Mouse (Mus musculus) embryonic facial prominence, embryonic 14.5 days (tissue): ENCODE measurements around the gene Afdn. TPM values are rescaled to one million over a fixed set of nuclear protein-coding genes. Genes with fewer than 3 reads are reported as not detected.
"Not testable (repeated sequence)": the region's sequence is repeated elsewhere in the genome, so short reads cannot be mapped to it uniquely, and the experiment has no call there.

Source experiments
- ATAC-seq: fragments of 200-750 bp; cut with Nextera tagmentation; 2 replicates; pipeline ENCODE4 v1.8.0; 2017; ENCODE audit warnings: low read depth, moderate number of reproducible peaks, moderate TSS enrichment
- DNase-seq: peaks from one replicate; pipeline ENCODE4 v3.0.0-alpha.2; 2015; ENCODE audit warnings: low spot score
- H3K27ac ChIP-seq: fragments of 300-500 bp; sonication (generic); replicated peaks from 2 replicates; pipeline ENCODE4 v1.5.1; 2014; ENCODE audit warnings: low read depth, mild to moderate bottlenecking, low read length, moderate library complexity
- H3K27me3 ChIP-seq: fragments of 300-500 bp; sonication (generic); replicated peaks from 2 replicates; pipeline ENCODE4 v1.6.1; 2014; ENCODE audit warnings: low read length; ENCODE audit not compliant: control insufficient read depth, insufficient read depth
- H3K36me3 ChIP-seq: fragments of 300-500 bp; sonication (generic); 2 replicates; pipeline ENCODE4 v1.6.1; 2014; ENCODE audit warnings: low read length, mixed read lengths; ENCODE audit not compliant: control insufficient read depth, insufficient read depth
- H3K4me1 ChIP-seq: fragments of 300-500 bp; sonication (generic); 2 replicates; pipeline ENCODE4 v1.6.1; 2014; ENCODE audit warnings: antibody characterized with exemption, low read length; ENCODE audit not compliant: control insufficient read depth, insufficient read depth
- H3K4me2 ChIP-seq: fragments of 300-500 bp; sonication (generic); 2 replicates; pipeline ENCODE4 v1.6.1; 2014; ENCODE audit warnings: low read depth, mild to moderate bottlenecking, low read length, moderate library complexity, mixed read lengths
- H3K4me3 ChIP-seq: fragments of 300-500 bp; sonication (generic); 2 replicates; pipeline ENCODE4 v1.5.1; 2014; ENCODE audit warnings: low read depth, mild to moderate bottlenecking, low read length
- H3K9ac ChIP-seq: fragments of 300-500 bp; sonication (generic); 2 replicates; pipeline ENCODE4 v1.6.1; 2014; ENCODE audit warnings: low read depth, mild to moderate bottlenecking, low read length, moderate library complexity, mixed read lengths
- H3K9me3 ChIP-seq: fragments of 300-500 bp; sonication (generic); 2 replicates; pipeline ENCODE4 v1.6.1; 2016; ENCODE audit warnings: low read length; ENCODE audit not compliant: control insufficient read depth
- WGBS: fragments of 180-500 bp; shearing (Covaris S2); extraction: QIAGEN DNeasy Blood & Tissue Kit; methylation state at CpG from one replicate; pipeline ENCODE4 v1.1.7; 2014; 5-methylcytosine and 5-hydroxymethylcytosine counted together
- polyA plus RNA-seq: library from polyadenylated mRNA; unstranded; fragments of >200 nt; fragmentation: Nextera tagmentation; extraction: Ambion mirVana; gene quantifications from 2 replicates; pipeline ENCODE4 v1.2.1, GENCODE M21; 2014

Afdn gene
- polyA plus RNA-seq, 1 experiment from 2014 or later: 69.3 TPM

DNA sequence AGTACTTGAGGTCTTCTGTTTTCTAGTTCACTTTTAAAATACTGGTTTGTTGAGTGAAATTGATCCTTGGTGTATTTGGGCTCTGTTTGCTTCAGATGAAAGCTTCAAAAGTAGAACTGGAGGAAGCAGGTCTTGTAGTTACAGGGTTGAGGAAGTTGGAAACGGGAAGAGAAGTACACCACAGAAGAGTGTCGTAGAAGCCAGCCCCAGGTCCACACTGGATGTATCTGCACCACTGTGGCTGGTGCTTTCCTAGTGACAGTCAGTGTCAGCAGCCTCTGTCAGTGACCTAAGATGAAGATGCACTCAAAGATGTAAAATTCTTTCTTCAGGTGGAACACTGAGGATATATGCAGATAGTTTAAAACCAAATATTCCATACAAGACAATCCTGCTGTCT is 57.5 kb downstream of the Afdn start:
- Histone ChIP-seq H3K9ac (no peak overlapping the region), H3K4me2 (no peak overlapping the region), H3K4me1 (no peaks in the 10 kb centered on the region), H3K9me3 (no peaks in the 10 kb centered on the region), H3K4me3 (no peak overlapping the region), H3K27ac (no peak overlapping the region), H3K27me3 (no peaks in the 10 kb centered on the region), H3K36me3 (peaks cover 13% of the 10 kb centered on the region; the same call in 1 of the 2 replicates)
- 91% methylated on average over 2 of the region's 2 CpGs for whole genome bisulfite sequencing
- no peak for ATAC-seq
- DNase-seq: no peak

DNA sequence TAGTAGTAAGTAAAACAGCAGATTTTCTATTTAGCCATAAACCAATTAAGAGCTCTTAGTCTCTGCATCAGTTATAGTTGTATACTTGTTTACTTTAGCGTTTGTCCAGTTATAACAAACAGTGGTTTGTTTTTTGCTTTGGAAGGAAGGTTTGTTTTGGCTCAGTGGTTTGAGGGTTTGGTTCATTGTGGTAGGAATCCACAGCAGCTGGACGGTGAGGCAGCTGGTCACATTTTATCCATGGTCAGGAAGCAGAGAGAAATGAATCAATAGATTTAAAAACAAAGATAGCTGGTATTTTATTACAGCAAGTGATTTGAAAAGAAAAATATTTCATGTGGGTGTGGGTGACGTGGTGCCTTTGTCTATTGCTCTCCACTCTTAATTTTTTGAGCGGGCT is 59.0 kb downstream of the Afdn start:
- Histone ChIP-seq H3K27ac (no peak overlapping the region), H3K4me1 (no peaks in the 10 kb centered on the region), H3K36me3 (peaks cover 18% of the 10 kb centered on the region; the same call in 1 of the 2 replicates), H3K9ac (no peak overlapping the region), H3K9me3 (no peaks in the 10 kb centered on the region), H3K27me3 (no peaks in the 10 kb centered on the region), H3K4me3 (no peak overlapping the region), H3K4me2 (no peak overlapping the region)
- WGBS: 87% methylated on average over 4 of the region's 4 CpGs
- DNase-seq: no peak
- no peak for ATAC-seq

DNA sequence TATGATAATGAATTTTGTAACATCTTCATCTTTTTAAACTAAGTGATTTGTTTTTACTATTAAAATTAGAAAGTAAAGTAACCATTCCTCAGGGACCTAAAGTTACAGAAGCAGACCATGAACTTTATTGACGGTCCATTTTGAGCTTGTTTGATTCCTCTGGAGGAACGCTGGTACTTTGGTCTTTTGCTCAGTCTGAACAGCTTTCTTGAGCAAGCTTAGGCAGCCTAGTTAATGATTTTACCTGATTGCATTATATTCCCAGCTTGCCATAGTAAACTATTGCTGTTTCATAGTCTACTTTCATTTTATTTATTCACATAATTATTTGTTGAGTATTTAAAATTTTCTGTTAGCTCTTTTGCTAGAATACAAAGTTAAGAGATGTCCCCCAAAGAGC is 60.3 kb downstream of the Afdn start:
- Histone ChIP-seq H3K4me1 (no peaks in the 10 kb centered on the region), H3K27ac (no peak overlapping the region), H3K4me3 (no peak overlapping the region), H3K36me3 (peaks cover 21% of the 10 kb centered on the region; the same call in 1 of the 2 replicates), H3K9ac (no peak overlapping the region), H3K4me2 (no peak overlapping the region), H3K27me3 (no peaks in the 10 kb centered on the region), H3K9me3 (no peaks in the 10 kb centered on the region)
- WGBS: 87% methylated on average over 2 of the region's 2 CpGs
- DNase-seq: no peak
- ATAC-seq: no peak

DNA sequence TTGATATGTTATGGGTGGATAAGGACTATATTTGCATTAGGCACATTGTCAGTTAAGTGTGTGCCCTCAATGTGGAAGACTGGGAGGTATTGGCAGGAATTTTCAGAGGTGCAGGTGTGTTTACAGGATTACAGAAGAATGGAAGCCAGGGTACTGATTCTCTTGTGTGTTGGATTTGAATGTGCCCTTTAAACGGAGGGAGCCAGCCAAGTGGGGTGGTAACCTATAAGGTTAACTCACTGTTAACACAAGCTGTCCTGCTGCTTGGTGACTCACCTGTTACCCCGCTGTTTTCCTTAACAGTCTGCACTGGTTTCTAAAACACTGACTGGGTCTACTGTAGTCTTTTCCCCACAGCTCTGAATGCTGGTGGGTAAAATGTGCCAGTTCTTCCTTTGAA is 65.1 kb downstream of the Afdn start:
- Histone ChIP-seq H3K4me2 (no peak overlapping the region), H3K4me1 (no peaks in the 10 kb centered on the region), H3K27ac (no peak overlapping the region), H3K9me3 (no peaks in the 10 kb centered on the region), H3K9ac (no peak overlapping the region), H3K27me3 (no peaks in the 10 kb centered on the region), H3K4me3 (no peak overlapping the region), H3K36me3 (peaks cover 8% of the 10 kb centered on the region; the same call in 1 of the 2 replicates)
- WGBS: 86% methylated on average over 2 of the region's 2 CpGs
- ATAC-seq (no peak), DNase-seq (no peak)

DNA sequence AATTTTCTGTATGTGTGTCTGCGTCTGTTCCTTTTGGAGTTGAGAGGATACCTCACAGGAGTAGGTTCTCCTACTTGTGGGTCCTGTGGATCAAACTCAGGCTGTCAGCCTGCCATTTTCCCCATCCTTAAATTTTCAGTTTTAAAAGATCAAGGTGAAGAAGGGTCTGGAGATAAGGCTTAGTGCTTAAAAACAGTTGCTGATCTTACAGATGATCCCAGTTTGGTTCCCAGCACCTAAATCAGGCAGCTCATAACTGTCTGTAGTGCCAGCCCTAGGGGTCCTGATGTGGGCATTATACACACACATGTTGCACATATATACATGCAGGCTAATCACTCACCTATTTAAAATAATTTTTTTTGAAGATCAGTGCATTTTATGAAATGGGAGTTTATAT is 69.9 kb downstream of the Afdn start:
- Histone ChIP-seq H3K4me2 (no peak overlapping the region), H3K4me3 (no peak overlapping the region), H3K9me3 (no peaks in the 10 kb centered on the region), H3K36me3 (peaks cover 18% of the 10 kb centered on the region; the same call in 1 of the 2 replicates), H3K27ac (no peak overlapping the region), H3K27me3 (no peaks in the 10 kb centered on the region), H3K9ac (no peak overlapping the region), H3K4me1 (no peaks in the 10 kb centered on the region)
- 91% methylated on average over 1 of the region's 1 CpGs for WGBS
- DNase-seq (no peak), ATAC-seq (no peak)

DNA sequence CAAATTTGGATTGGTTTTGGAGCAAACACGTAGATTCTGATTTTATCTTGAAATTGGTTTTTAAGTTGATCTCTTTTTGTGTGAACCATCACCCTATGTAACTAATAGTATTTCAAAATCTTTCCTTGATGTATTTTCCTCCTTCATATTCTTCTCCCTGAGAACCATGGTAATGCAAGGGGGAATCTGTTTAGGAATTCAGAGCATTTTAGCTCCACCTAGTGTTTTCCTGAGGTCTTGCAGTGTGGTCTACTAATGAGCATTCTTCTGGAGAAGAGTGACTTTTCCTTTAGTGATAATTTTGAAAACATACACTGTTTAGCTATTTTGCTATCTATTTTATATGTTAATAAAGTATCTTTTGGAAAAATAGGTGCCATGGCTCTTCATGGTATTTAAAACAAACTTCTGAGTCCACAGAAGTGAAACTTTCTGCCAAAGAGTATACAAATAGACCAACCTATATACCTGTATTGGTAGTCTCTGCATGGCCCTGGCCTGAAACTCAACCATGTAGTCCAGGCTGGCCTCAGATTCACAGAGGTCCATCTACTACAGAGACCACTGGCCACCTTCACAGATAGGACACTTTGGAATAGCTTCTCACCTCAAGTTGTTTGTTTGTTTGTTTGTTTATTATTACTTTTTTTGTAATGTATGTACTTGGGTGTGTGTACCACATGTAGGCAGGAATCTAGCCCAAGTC is 70.5 kb downstream of the Afdn start:
- peaks cover 21% of the 10 kb centered on the region; the same call in 1 of the 2 replicates for H3K36me3 ChIP-seq
- no peak overlapping the region for H3K27ac ChIP-seq
- WGBS: 86% methylated on average over 1 of the region's 1 CpGs
- H3K4me1 ChIP-seq: no peaks in the 10 kb centered on the region
- no peaks in the 10 kb centered on the region for H3K9me3 ChIP-seq
- H3K4me3 ChIP-seq: no peak overlapping the region
- ATAC-seq (no peak), DNase-seq (peak; percentile 75)
- no peak overlapping the region for H3K4me2 ChIP-seq
- H3K9ac ChIP-seq: no peak overlapping the region
- H3K27me3 ChIP-seq: no peaks in the 10 kb centered on the region

DNA sequence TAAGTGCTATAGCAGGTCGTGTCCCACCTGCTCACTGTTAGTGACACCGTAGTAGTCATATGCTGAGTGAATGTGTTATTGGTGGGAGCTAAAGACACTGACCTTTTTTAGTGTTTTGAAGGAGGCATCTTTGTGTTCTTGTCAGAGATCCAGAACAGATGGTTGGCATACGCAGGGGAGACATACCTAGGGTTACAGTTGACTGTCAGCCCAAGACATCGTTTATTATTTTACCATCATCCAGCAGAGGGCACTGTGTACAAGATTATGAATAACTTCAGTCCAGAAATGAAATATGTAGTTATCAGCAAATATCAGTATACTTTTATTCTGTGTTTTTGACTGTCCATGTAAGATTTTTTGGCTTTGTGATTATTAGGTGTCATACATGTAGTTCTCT is 75.5 kb downstream of the Afdn start:
- WGBS: 69% methylated on average over 4 of the region's 4 CpGs
- H3K4me1 ChIP-seq: no peaks in the 10 kb centered on the region
- H3K9ac ChIP-seq: no peak overlapping the region
- H3K9me3 ChIP-seq: no peaks in the 10 kb centered on the region
- no peak overlapping the region for H3K27ac ChIP-seq
- DNase-seq (peak; percentile 69), ATAC-seq (no peak)
- H3K36me3 ChIP-seq: peaks cover 26% of the 10 kb centered on the region; the same call in 1 of the 2 replicates
- no peak overlapping the region for H3K4me2 ChIP-seq
- no peak overlapping the region for H3K4me3 ChIP-seq
- H3K27me3 ChIP-seq: no peaks in the 10 kb centered on the region

DNA sequence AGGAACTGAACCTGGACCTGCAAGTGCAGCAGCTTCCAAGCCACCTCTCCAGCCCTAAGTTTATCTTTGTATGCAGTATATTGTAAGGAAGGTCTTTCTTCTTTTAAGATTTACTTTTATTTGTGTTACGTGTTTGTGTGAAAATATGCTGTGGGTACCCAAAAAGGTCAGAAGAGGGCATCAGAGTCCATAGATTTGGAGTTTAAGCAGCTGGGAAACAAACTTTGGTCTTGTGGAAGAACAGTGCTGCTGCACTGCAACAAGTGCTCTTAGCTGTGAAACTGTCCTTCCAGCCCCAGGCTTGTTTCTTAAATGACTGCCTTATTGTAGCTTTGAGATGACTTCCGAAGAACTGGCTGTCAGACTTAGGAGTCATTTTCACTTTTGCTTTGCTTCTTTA is 89.8 kb downstream of the Afdn start:
- no peak overlapping the region for H3K4me2 ChIP-seq
- H3K27ac ChIP-seq: no peak overlapping the region
- WGBS: 71% methylated on average over 2 of the region's 2 CpGs
- no peak overlapping the region for H3K4me3 ChIP-seq
- no peak for DNase-seq
- no peak for ATAC-seq
- peaks cover 23% of the 10 kb centered on the region for H3K36me3 ChIP-seq
- no peaks in the 10 kb centered on the region for H3K9me3 ChIP-seq
- no peaks in the 10 kb centered on the region for H3K4me1 ChIP-seq
- H3K27me3 ChIP-seq: no peaks in the 10 kb centered on the region
- H3K9ac ChIP-seq: no peak overlapping the region

DNA sequence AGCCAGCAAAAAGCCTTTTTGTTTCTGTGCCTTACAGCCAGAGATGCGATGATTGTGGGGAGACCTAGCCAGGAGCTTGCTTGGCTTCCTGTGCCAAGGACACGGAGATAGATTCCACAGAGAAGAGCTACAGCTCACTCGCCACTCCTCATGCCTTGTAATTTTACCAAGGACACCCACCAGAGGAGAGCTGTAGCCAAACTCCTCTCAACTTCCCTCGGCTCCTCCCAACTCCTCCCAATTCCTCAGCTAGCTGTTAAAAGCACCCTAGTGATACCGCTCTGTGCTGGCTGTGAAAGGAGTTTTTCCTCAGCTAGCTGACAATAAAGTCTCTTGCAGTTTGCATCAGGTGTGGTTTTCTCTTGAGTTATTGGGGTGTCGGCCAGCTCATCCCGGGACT is 93.5 kb downstream of the Afdn start:
- WGBS: 69% methylated on average over 7 of the region's 7 CpGs
- not testable (repeated sequence) for H3K27ac ChIP-seq, H3K4me3 ChIP-seq, H3K9me3 ChIP-seq, H3K4me1 ChIP-seq, H3K9ac ChIP-seq, ATAC-seq, H3K4me2 ChIP-seq, H3K27me3 ChIP-seq
- peak; percentile 21 for DNase-seq
- peaks cover 37% of the 10 kb centered on the region for H3K36me3 ChIP-seq
